Mouse (Mus musculus): ENCODE measurements around the gene Osbpl5. TPM values are rescaled to one million over a fixed set of nuclear protein-coding genes. Genes with fewer than 3 reads are reported as not detected.
A peak's percentile ranks its signal among the peaks of the same experiment; 100 is the strongest.

Osbpl5 gene
- polyA plus RNA-seq, 1 experiment from 2014 or later = 47.6 TPM

GRCm38 (mm10) chr7:143749045-143749444 is 7.7 kb downstream of the Osbpl5 start:
- Histone ChIP-seq H3K27ac (ENCODE audit: low read length) (no peak overlapping the region), H3K36me3 (ENCODE audit: insufficient read depth, low read length) (no peaks in the 10 kb centered on the region), H3K4me2 (replicated peaks; ENCODE audit: low read depth, low read length) (no peak overlapping the region), H3K9me3 (ENCODE audit: low read length) (no peaks in the 10 kb centered on the region), H3K4me3 (ENCODE audit: low read depth, low read length) (no peak overlapping the region), H3K9ac (replicated peaks; ENCODE audit: low read depth) (no peak overlapping the region), H3K4me1 (ENCODE audit: insufficient read depth, low read depth, low read length) (peaks cover 2% of the 10 kb centered on the region; the same call in 1 of the 2 replicates), H3K27me3 (replicated peaks; ENCODE audit: insufficient read depth, low read length) (no peaks in the 10 kb centered on the region)
- ATAC-seq (no peak), DNase-seq (ENCODE audit: low spot score) (no peak)
- WGBS = 49% methylated on average over 3 of the region's 3 CpGs
- TF ChIP-seq CTCF (IDR thresholded peaks at IDR 0.05) = no peak
- TF ChIP-seq EP300 (IDR thresholded peaks at IDR 0.05) = no peak

- H3K27me3 ChIP-seq (replicated peaks; ENCODE audit: insufficient read depth, low read length) = no peaks in the 10 kb centered on the region
- H3K4me2 ChIP-seq (replicated peaks; ENCODE audit: low read depth, low read length) = peak overlapping the region; percentile 39
- no peak overlapping the region for H3K27ac ChIP-seq (ENCODE audit: low read length)
- peaks cover 2% of the 10 kb centered on the region; the same call in 1 of the 2 replicates for H3K4me1 ChIP-seq (ENCODE audit: insufficient read depth, low read depth, low read length)
- DNase-seq (ENCODE audit: low spot score) (peak; percentile 95), ATAC-seq (peak; percentile 92)
- no peak for TF ChIP-seq EP300 (IDR thresholded peaks at IDR 0.05)
- TF ChIP-seq CTCF (IDR thresholded peaks at IDR 0.05) = peak; percentile 96
- H3K36me3 ChIP-seq (ENCODE audit: insufficient read depth, low read length) = no peaks in the 10 kb centered on the region
- 5% methylated on average over 16 of the region's 16 CpGs for WGBS
- no peaks in the 10 kb centered on the region for H3K9me3 ChIP-seq (ENCODE audit: low read length)
- no peak overlapping the region for H3K9ac ChIP-seq (replicated peaks; ENCODE audit: low read depth)
- H3K4me3 ChIP-seq (ENCODE audit: low read depth, low read length) = no peak overlapping the region
Observed at GRCm38 (mm10) chr7:143748041-143748868, 8.5 kb downstream of the Osbpl5 start.

- peak overlapping the region; percentile 95 for H3K27ac ChIP-seq (ENCODE audit: low read length)
- TF ChIP-seq CTCF (IDR thresholded peaks at IDR 0.05) = no peak; the same call in 1 of the 2 replicates
- TF ChIP-seq EP300 (IDR thresholded peaks at IDR 0.05) = no peak
- ATAC-seq = peak; percentile 11; the same call in 1 of the 2 replicates
Observed at GRCm38 (mm10) chr7:143740653-143741052, 16.1 kb downstream of the Osbpl5 start.

GRCm38 (mm10) chr7:143739511-143740461 is 17.0 kb downstream of the Osbpl5 start:
- Histone ChIP-seq H3K27me3 (replicated peaks; ENCODE audit: insufficient read depth, low read length) (no peaks in the 10 kb centered on the region), H3K27ac (ENCODE audit: low read length) (peak overlapping the region; percentile 95), H3K36me3 (ENCODE audit: insufficient read depth, low read length) (no peaks in the 10 kb centered on the region), H3K4me1 (ENCODE audit: insufficient read depth, low read depth, low read length) (peaks cover 23% of the 10 kb centered on the region), H3K9me3 (ENCODE audit: low read length) (no peaks in the 10 kb centered on the region), H3K4me2 (replicated peaks; ENCODE audit: low read depth, low read length) (peak overlapping the region; percentile 86), H3K9ac (replicated peaks; ENCODE audit: low read depth) (peak overlapping the region; percentile 94), H3K4me3 (ENCODE audit: low read depth, low read length) (peak overlapping the region; percentile 72)
- TF ChIP-seq CTCF (IDR thresholded peaks at IDR 0.05) = no peak; the same call in 1 of the 2 replicates
- TF ChIP-seq EP300 (IDR thresholded peaks at IDR 0.05) = no peak
- WGBS = 2% methylated on average over 36 of the region's 38 CpGs
- ATAC-seq (peak; percentile 96), DNase-seq (ENCODE audit: low spot score) (peak; percentile 95)

More at GRCm38 (mm10) chr7:143740653-143741052, 16.1 kb downstream of the Osbpl5 start:
- 24% methylated on average over 2 of the region's 2 CpGs for WGBS
- Histone ChIP-seq H3K4me3 (ENCODE audit: low read depth, low read length) (peak overlapping the region; percentile 72), H3K36me3 (ENCODE audit: insufficient read depth, low read length) (no peaks in the 10 kb centered on the region), H3K27me3 (replicated peaks; ENCODE audit: insufficient read depth, low read length) (no peaks in the 10 kb centered on the region), H3K4me1 (ENCODE audit: insufficient read depth, low read depth, low read length) (peaks cover 23% of the 10 kb centered on the region), H3K9ac (replicated peaks; ENCODE audit: low read depth) (peak overlapping the region; percentile 94; the same call in 1 of the 2 replicates), H3K9me3 (ENCODE audit: low read length) (no peaks in the 10 kb centered on the region), H3K4me2 (replicated peaks; ENCODE audit: low read depth, low read length) (peak overlapping the region; percentile 86)
- peak; percentile 17 for DNase-seq (ENCODE audit: low spot score)

GRCm38 (mm10) chr7:143738601-143739006 is 18.2 kb downstream of the Osbpl5 start:
- DNase-seq (ENCODE audit: low spot score) (peak; percentile 62), ATAC-seq (peak; percentile 25)
- 9% methylated on average over 5 of the region's 5 CpGs for WGBS
- Histone ChIP-seq H3K9ac (replicated peaks; ENCODE audit: low read depth) (peak overlapping the region; percentile 94; the same call in 1 of the 2 replicates), H3K4me2 (replicated peaks; ENCODE audit: low read depth, low read length) (peak overlapping the region; percentile 86), H3K27ac (ENCODE audit: low read length) (peak overlapping the region; percentile 95), H3K4me3 (ENCODE audit: low read depth, low read length) (peak overlapping the region; percentile 72), H3K9me3 (ENCODE audit: low read length) (no peaks in the 10 kb centered on the region), H3K27me3 (replicated peaks; ENCODE audit: insufficient read depth, low read length) (no peaks in the 10 kb centered on the region), H3K4me1 (ENCODE audit: insufficient read depth, low read depth, low read length) (peaks cover 23% of the 10 kb centered on the region), H3K36me3 (ENCODE audit: insufficient read depth, low read length) (no peaks in the 10 kb centered on the region)
- no peak for TF ChIP-seq EP300 (IDR thresholded peaks at IDR 0.05)
- no peak for TF ChIP-seq CTCF (IDR thresholded peaks at IDR 0.05)

Data from lung, postnatal 0 days (tissue).